Mouse (Mus musculus): ENCODE data around the gene Agl.
"Not testable (repeated sequence)": the region's sequence is repeated elsewhere in the genome, so short reads cannot be mapped to it uniquely, and the experiment has no call there.

The Agl gene

GRCm38 (mm10) chr3:116815305-116815797 is 7.4 kb upstream of the Agl start:
- no peak for DNase-seq

GRCm38 (mm10) chr3:116812946-116813345 is 5.0 kb upstream of the Agl start:
- DNase-seq = no peak

DNA sequence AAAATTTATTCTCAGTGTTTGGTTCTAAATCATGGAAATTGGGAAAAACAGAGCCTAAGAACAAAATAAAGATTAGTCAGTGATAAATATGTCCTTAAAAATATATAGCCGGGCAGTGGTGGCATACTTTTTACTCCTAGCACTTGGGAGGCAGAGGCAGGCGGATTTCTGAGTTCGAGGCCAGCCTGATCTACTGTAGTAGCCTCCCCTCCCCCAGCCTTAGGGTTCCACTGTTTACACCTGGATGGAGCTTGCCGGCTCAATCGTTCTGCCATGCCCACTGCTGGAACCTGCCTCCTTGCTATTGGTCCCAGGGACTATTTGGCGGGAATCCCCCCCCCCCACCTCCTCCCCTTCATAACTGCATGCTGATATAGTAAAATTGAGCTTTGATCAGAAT is 2.4 kb upstream of the Agl start:
- DNase-seq = not testable (repeated sequence)

GRCm38 (mm10) chr3:116809221-116809620 is 1.3 kb upstream of the Agl start:
- DNase-seq = no peak

GRCm38 (mm10) chr3:116808507-116809217 is 696 bp upstream of the Agl start:
- DNase-seq = peak; percentile 26 to 27

DNA sequence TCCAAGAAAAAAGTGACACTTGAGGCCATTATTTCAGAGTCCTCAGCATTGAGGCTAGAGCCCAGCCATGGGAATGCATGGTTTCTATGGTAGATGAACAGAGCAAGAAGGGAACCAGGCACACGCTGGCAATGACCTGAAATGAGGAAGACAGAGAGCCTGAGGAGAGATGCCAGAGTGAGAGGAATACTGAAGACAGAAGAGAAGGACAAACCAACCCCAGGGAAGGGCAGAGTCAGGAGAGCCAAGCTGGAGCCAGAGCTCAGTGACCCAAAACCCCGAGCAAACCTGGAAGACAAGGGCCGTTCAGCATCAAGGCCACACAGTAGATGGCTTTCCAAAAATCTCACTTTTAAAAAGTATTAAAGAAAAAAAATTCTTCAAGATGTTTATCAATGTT is 2.1 kb downstream of the Agl start:
- no peak for DNase-seq

DNA sequence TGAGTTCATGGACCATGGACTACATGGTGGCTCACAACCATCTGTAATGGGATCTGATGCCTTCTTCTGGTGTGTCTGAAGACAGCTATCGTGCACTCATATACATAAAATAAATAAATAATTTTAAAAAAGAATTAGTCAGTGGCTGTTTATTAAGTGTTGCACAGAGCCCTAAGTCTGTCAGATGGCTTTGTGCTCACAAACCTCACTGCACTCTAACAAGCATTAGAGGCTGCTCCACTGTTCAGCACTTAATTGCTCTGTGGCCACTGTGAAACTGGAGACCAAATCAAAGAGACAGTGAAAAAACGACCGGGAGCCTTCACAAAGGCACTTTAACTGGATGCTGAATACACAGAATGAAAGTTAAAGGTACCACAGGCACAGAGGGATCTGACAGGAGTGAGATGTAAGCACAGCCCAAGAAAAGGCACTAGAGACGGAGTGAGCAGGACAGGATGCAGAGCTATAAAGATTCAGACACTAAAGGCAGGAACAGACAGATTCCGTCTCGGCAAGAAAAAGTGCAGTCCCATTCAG is 3.1 kb downstream of the Agl start:
- no peak for DNase-seq

- DNase-seq = peak in 1 of 2 experiments; percentile 5
Measured at GRCm38 (mm10) chr3:116801755-116802154, 6.2 kb downstream of the Agl start.

DNA sequence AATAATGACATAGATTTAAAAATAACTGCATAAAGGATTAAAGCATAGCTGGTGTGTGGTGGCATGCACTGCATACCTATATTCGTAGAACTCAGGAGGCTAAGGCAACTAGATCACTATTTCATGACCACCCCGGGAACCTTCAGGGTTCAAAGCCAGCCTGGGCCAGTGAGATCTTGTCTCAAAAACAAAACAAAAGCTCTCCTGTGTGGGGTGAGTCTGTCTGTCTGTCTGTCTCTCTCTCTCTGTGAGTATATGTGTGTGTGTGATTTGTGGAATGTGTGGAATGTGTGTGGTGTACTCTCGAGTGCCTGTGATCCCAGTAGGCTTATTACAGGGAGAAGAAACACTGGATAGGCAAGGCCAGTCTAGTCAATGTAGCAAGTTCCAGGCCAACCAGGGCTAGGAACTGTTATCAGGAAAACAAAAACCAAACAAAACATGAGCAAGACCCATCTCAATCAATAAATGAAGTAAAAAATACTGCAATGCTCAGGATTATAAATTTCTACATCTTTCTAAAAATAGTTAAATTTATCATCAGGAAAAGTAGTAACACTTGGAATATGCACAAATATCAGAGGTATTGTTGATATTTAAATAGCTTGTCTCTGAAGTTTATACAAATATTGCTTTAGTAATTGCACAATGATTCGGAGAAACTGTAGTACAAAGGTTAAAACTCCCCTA is 9.0 kb downstream of the Agl start:
- no peak for DNase-seq

DNA sequence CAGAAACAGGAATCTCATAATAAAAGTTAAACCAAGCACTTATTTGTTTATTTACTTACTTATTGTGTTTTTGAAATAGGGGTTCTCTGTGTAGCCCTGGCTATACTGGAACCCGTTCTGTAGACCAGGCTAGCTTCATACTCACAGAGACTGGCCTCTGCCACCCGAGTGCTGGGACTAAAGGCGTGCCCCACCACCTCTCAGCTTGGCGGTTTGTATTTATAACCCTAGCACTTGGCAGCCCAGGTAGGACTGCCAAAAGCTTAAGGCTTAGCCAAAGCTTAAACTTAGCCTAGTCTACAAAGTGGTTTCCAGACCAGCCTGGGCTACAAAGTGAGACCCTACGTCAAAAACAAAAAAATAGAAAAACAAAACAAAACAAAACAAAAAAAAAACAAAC is 19.1 kb downstream of the Agl start:
- DNase-seq = no peak

GRCm38 (mm10) chr3:116786543-116786942 is 21.4 kb downstream of the Agl start:
- DNase-seq = no peak

DNA sequence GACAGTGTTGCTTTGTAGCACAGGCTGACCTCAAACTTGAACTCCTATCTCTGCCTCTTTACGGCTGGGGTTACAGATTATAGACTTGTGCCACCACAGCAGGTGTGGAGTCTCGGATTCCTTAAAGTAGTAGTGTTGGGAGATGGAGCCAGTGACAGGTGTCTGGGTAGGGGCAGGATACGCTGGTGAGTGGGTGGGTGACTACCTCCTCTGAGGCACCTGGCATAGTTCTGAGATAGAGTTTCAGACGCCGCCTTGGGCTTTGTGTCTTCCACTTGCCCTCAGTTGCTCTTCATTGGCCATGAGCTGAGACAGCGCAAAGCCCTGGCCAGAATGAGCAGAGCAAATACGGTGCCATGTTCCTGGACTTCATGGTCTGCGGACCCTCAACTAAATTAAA is 22.1 kb downstream of the Agl start:
- DNase-seq = no peak

- no peak for DNase-seq
Measured at GRCm38 (mm10) chr3:116784811-116785210, 23.2 kb downstream of the Agl start.

DNA sequence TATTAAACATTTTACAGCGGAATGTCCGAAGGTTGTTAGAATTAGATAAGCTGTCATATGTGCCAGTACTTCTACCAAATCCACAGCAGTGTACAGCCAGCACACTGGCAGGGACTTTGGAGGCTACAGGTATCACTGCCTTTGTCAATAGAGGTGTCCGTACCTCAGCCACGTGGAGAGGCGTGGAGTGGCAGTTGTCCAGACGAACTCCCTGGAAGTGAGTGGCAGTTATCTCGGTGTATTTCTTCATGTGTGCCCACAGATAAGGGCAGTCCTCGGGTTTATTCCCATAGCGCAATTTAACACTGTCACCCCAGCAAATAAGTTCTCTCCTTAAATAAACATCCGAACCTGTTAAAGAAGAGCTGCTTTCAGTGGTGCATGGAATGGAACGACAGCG is 23.7 kb downstream of the Agl start:
- no peak for DNase-seq

GRCm38 (mm10) chr3:116776961-116777360 is 31.0 kb downstream of the Agl start:
- no peak for DNase-seq

- DNase-seq = no peak
Measured at GRCm38 (mm10) chr3:116773836-116774235, 34.1 kb downstream of the Agl start.

- DNase-seq = no peak
Measured at GRCm38 (mm10) chr3:116771597-116771996, 36.4 kb downstream of the Agl start.

DNA sequence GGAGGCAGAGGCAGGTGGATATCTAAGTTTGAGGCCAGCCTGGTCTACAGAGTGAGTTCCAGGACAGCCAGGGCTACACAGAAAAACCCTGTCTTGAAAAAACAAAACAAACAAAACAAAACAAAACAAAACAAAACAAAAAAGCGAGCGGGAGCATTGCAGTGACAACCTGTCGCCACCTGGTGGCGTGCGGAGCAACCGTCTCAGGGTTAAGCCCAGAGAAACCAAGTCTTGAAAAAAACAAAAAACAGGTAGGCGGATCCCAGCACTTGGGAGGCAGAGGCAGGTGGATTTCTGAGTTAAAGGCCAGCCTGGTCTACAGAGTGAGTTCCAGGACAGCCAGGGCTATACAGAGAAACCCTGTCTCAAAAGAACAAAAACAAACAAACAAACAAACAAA is 41.0 kb downstream of the Agl start:
- not testable (repeated sequence) for DNase-seq

DNA sequence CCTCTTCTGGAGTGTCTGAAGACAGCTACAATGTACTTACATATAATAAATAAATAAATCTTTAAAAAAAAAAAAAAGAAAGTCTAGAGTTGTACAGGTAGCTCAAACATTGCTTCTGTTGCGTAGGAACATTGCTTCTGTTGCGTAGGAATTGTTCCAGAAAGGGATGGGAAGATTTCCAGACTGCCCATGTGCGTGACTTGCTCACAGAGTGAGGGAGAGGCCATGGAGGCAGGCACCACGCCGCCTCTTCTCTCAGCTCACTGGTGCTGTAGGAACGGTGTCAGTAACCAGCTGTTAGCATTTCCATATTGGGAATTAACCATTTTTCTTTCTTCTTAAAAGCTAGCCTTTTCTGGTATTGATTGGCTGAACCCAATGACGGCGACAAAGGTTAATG is 55.1 kb downstream of the Agl start:
- DNase-seq = no peak

DNA sequence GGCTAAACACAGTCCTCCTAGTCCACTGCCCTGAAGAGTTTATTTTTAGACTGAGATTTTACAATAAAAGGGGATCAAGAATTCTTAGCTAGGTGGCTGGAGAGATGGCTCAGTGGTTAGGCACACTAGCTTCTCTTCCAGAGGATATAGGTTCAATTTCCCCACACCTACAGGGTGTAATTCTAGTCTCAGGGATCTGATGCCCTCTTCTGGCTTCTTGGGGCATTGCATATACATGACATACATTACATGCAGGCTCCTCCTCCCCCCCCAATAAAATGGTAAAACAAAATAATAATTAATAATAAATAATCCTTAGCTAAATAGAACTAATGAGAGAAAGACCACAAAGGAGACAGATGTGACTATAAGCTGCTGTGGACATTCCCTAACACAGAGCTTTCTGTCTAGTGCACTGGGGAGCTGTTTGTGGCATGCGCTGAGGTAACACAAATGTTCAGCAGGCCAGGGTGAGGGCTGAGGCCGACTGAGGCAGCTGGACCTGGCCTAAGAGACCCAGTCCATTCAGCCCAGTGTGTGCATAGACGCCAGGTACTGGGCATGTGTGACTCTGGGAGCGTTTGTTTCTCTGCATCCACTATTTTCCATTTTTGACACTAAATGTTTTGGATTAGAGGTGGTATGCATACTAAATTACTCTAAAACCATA is 56.6 kb downstream of the Agl start:
- DNase-seq = peak; percentile 20 to 53

DNA sequence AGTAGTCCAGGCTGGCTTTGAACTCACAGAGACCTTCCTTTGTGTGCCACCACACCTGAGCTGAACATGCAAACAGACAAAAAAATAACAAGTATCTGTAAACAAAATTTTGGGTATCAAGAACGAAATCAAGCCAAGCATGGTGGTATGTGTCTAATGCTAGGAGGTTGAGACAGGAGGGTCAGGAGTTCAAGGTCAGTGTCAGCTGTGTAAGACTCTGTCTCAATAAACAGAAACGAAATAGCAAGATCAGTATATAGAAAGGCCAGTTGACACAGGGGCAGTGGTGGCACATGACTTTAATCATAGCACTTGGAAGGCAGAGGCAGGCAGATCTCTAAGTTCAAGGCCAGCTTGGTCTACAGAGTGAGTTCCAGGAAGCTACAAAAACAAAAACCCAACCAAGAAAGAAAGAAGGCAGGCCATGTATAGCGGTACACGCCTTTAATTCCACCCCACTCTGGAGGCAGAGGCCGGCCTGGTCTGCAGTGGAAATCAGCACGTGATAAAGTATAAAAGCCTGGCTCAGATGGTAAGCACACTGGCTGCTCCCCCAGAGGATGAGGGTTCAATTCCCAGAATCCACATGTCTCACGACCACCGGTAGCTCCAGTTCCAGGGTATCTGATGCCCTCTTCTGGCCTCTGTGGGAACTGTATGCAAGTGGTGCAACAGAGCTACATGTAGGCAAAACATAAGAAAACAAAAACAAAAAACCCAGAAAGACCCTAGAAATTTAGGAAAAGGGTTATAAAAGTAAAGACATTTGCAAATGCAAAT is 59.4 kb downstream of the Agl start:
- DNase-seq = peak; percentile 7 to 30

DNA sequence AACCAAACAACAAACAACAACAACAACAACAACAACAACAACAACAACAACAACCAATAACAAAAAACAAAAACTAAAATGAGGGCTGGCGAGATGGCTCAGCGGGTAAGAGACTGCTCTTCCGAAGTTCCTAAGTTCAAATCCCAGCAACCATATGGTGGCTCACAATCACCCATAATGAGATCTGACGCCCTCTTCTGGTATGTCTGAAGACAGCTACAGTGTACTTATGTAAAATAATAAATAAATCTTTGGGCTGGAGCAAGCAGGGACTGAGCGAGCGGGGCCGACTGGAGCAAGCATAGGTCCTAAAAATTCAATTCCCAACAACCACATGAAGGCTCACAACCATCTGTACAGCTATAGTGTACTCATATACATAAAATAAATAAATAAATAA is 60.3 kb downstream of the Agl start:
- not testable (repeated sequence) for DNase-seq

GRCm38 (mm10) chr3:116740963-116741362 is 67.0 kb downstream of the Agl start:
- no peak for DNase-seq
